Mouse (Mus musculus) regulatory T cell (primary cell): ENCODE measurements around the gene Cacng5.

ENCODE experiments used
- in situ Hi-C: fragments of 300-600 bp; cut with MboI, MseI; formaldehyde crosslinking; loops from one replicate; pipeline ENCODE4 v1.15.1; 2025; ENCODE audit warnings: high pct_unique_total_duplicates

Gene Cacng5

DNA sequence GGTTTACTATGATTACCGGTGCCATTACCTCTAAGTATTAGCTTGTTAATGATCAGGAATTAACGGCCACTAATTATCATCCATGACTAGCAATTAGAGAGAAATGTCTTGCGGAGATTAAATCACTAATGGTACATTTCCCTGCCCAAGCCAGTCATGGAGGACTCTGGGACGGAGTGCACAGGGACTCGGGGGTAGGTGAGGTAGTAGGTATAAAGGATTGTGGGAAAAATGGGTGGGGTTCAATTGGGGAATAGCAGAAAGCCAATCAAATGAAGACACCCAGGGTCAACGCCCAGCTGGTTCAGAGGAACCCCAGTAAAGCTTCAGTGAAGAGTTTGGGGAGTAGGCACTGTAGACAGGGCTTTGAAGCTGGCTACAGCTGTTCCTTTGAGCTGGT, 27.5 kb downstream of the Cacng5 start:
- in situ Hi-C loops: no loop called here

DNA sequence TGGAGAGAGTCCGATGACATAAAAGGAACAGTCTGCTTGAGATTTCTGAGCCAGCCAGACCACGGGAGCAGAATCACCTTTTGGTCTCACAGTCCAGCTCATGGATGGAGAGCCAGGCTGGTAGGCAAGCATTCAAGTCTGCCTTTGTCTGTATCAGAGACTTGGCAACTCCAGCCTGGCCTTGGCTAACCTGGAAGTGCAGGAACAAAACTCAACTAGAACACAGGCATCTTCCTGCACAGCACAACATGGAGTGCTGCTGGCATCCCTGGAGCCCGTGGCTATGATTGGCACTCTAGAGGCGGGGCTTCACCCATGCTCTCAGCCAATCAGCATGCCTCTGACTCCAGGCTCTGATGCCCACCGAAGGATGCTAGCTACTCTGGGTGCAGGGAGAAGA, 38.0 kb downstream of the Cacng5 start:
- in situ Hi-C loops: no loop called here

DNA sequence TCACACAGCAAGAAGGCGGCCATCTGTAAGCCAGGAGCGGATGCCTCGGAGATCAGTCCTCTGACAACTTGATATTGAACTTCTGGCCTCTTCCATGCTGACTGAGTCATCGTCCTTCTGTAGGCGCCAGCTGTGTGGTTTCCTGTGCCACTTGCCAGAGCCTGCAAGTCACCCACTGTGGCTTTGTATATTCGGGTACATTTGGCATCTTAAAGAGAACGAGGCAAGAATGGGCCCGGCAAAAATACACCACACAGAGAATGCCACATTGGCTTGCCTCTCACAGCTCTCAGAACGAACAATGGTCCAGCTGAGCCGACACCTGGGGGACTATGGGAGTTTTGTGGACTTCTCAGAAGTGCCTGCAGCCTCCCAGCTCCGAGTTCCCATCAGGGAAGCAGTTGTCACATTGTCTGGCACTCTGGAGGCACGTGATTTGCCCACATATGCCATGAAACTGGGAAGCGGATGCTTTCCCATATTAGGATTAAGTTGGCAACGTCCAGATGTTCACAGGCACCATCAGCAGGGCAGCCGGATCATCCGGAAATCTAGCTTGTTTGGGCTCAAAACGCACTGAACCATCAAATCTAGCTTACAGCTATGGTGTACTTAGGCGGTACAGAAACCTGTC, 38.9 kb downstream of the Cacng5 start:
- in situ Hi-C loops: no loop called here

DNA sequence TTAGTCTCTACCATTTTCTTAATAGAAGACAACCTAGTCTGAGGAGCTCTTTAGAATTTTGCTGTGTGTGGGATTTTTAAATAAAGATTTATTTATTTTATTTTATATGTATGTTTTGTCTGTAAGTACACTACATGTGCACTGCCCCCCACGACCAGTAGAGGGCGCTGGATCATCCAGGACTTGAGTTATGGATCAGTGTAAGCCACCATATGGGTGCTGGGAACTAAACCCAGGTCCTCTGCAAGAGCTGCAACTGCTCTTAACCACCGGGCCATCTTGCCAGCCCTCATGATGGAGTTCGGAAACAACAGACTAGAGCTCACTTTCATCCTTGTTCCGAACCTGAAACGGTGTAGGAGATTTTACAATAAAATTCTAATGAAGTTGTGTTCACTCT, 42.1 kb downstream of the Cacng5 start:
- in situ Hi-C loops: no loop called here

DNA sequence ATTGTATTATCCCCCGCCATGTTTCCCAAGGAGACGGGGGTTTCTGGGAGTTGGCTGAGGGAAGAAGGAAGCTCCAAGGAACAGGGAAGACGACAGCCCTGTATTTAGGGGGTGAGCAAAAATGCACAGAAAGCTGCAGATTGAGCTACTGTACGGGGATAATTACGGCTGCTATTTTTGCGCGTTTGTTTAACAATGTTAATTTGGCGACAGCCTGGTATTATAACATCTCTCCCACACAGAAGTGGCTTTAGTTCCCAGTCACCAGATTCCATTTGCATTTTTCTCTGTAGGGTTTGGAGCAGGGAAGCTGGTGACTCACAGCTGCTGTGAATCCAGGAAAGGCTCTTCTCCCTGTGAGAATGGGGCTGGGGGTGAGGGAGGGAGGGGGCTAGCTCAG, 47.3 kb downstream of the Cacng5 start:
- in situ Hi-C loops: loop anchor here (5.0 kb wide), 1 partner anchor 550 kb away; no protein-coding TSS in a partner anchor

DNA sequence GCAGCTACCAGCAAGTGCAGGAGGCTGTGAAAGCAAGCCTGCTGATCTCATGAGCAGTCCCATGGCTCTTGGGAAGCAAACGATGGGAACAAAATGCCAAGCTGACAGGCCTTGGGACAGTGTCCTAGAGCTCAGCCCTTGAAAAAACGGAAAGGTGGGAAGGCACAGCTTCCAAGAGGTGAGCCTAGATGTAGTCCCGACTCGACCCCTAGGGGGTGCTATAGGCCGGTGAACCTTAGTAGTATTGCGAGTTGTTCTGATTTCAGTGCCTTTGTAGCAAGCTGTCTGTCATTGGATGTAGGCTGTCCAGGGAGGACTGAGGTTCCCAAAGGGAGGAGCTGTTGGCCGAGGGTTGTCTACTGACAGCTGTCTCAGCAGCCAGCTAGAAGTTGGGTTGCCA, 49.7 kb downstream of the Cacng5 start:
- in situ Hi-C loops: loop anchor here (5.0 kb wide), 1 partner anchor 552 kb away; no protein-coding TSS in a partner anchor

DNA sequence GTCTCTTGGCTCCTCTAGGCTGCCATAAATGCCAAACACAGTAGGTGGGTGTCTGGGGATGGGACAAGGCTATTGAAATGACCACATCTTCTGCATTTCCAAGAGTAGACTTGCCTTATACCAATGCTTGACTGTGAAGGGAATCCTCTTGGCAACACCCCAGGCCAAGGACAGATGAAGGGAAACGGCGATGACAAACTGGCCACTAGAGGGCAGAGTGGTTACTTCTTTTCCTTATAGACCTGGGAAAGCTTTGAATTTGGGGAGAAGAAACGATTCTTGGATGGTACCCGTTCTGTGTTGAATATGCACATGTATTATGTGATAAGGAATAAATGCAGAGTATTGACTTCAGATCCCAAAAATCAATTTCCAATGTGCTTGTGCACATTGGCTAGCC, 50.8 kb downstream of the Cacng5 start:
- in situ Hi-C loops: loop anchor here (5.0 kb wide), 1 partner anchor 128 kb away; no protein-coding TSS in a partner anchor

DNA sequence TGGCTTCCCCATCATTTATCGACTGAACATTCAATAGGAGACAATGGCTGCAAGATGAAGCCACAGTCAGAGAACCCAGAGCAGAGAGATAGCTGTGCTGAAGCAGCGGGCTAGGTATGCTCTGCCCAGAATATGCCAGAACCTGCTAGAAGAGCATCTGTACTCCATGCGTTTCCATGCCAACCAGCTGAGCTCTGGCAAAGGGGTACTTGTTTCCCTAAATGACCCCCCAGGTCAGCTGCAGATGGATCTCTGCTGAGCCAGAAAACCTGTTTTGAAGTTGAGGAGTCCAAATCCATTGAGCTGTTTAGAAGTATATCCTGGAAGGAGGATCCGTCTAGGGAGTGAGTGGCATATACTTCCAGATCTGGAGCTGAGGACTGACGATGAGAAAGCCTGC, 53.1 kb downstream of the Cacng5 start:
- in situ Hi-C loops: loop anchor here (5.0 kb wide), 1 partner anchor 131 kb away; no protein-coding TSS in a partner anchor

DNA sequence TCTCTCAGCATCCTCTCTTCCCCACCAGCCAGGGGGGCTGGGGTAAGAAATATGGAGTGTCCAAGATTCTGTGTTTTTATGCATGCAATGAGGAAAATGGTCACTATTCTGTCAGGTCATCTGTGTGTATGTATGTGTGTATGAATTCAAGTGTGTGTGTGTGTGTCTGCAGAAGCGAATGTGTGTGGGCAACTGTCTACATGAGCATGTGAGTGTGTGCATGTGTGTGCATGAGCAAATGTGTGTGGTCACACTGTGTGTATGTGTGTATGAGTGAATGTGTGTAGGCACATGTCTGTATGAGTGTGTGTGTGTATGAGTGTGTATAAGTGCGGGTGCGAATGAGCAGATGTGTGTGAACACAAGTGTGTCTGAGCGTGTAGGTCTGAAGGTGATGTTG, 55.0 kb downstream of the Cacng5 start:
- in situ Hi-C loops: loop anchor here (5.0 kb wide), 1 partner anchor 132 kb away; no protein-coding TSS in a partner anchor

DNA sequence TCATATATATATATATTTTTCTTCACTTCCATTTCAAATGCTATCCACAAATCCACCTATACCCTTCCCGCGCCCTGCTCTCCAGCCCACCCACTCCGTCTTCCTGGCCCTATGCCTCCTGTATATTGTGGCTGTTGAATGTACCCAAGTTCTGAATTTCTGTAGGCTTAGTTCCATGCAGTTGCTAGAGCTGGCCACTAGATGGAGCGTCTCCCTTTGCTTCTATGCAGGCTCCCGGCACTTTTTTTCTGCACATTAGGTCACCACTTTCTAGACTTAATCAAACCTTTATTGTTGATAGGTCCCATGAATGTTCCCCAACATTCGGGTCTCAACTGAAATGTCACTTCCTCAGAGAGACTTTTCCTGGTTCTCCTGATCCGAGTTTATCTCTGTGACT, 55.6 kb downstream of the Cacng5 start:
- in situ Hi-C loops: no loop called here

DNA sequence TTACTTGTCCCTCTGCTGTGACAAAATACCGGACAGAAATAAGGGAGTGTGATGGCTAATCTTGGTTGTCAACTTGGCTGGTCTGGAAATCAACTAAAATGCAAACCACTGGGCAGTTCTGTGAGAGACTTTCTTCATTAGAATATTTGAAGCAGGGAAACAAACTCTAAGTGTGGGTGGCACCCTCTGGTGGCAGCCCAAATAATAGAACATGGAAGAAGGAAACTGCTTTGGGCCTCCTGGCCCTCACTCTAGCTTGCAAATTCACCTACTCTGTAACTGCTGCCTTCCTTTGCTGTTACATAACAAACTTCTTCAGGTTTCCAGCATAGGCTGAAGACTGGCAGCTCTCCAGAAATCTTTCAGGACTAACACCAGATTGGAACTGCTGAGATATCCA, 61.8 kb downstream of the Cacng5 start:
- in situ Hi-C loops: loop anchor here (5.0 kb wide), 1 partner anchor 341 kb away; no protein-coding TSS in a partner anchor

DNA sequence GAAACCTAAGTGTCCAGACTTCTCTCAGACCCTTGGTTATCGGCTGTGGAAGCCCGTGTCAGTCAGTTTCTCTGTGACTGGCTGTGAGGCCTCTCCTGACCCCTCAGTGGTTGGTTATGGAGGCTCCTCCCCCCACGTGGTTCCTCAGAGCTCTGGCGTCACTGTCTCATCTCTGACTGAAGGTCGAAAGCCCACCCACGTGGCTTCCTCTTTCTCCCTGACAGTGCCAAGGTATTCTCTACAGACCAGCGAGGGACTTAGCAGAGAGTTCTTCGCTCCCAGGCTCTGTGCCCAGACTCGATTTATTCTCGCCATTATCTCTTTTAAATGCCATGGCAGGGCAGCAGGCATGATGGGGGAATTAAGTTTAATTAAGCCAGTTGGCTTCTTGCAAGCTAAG, 65.2 kb downstream of the Cacng5 start:
- in situ Hi-C loops: loop anchor here (5.0 kb wide), 1 partner anchor 337 kb away; no protein-coding TSS in a partner anchor

DNA sequence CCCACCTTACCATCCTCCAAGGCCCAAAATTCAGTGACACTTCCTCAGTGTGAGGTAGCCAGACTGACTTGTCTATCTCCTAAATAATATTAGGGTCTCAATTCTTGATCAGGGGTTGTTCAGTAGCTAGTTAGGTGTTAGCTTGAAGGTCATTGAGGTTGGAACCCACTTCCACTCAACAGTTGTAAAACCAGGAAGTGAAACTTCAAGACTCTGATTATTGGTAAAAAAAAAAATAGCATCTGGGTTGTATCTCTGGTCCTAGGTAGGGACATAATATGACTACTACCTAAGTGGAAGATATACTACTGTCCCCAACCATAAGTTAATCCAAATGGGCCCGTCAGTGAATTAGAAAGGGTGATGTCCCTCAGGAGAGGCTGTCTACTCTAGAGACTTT, 70.7 kb downstream of the Cacng5 start:
- in situ Hi-C loops: no loop called here

DNA sequence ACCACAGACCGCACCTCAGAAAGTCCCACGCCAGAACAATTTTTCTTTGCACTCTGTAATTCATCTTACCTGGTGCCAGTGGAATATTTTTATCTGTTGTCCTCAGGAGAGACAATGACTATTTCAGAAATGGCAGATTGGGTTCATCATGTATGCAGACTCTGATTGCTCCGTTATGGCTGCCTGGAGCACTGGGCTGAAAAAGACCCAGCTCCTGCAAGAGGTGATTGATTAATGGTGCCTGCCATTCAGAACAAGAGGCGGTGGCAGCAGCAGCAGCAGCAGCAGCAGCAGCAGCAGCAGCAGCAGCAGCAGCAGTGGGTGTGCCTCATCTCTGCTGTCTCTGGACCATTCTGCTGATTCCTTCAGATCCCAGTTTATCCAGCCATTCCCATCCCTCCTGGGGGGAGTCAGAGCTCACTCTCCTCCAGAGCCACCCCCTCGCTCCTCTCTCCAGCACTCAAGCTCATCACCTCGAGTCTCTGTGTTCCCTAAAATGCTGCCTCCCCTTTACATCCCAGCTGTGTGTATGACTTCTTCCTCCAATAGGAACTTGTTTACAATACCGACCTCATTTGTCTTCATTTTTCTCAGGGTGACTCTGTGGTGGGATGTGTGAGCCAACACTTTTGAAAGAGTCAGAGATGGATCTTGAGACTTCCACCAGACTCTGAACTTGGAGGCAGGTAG, 81.4 kb downstream of the Cacng5 start:
- in situ Hi-C loops: no loop called here
